Mouse (Mus musculus): Measurements from ENCODE around the gene Rpf2.

Gene Rpf2

GRCm38 (mm10) chr10:40246374-40247165 lies at the start of gene Rpf2:
Gene Rpf2 (minus strand): TSS chr10:40247036.
- peak; percentile 93 for DNase-seq (ENCODE audit: low read depth, low spot score)

GRCm38 (mm10) chr10:40292640-40293039 lies 45.8 kb upstream of the Rpf2 start:
- no peak for DNase-seq (ENCODE audit: low read depth, low spot score)

- DNase-seq (ENCODE audit: low read depth, low spot score): no peak
Observed at GRCm38 (mm10) chr10:40286767-40287166, 39.9 kb upstream of the Rpf2 start.

DNA sequence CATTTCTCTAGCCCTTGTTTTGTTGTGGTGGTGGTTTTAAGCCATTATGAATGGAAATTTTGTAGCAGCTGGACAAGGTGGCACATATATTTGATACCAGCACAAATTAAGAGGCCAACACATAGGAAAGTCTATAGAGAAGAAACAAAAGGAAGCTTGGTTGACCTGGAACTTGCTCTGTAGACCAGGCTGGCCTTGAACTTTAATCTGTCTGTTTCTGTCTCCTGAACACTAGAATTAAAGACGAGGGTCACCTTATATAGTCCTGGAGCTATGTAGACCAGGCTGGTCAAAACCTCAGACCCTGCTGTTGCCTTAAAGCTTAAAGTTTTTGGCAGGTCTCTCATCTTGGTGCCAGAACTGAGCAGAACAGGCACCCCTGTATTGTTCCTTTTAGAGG lies 38.7 kb upstream of the Rpf2 start:
- no peak for DNase-seq (ENCODE audit: low read depth, low spot score)

DNA sequence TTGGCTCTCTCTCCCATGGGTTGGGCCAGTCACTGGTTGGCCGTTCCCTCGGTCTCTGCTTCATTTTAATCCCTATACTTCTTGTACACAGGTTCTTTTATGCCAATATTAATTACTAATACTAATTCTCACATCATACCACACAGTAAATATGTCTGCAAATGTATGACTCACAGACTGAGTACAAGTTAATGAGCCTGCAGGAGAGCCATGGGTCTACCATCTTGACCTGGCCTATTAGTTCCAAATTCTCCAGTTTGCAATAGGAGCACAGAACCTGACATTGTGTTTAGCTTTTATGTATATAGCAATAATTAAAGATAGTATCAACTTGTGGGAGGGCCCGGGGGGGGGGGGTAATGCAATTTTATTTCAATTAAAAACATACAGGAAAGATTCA lies 38.2 kb upstream of the Rpf2 start:
- no peak for DNase-seq (ENCODE audit: low read depth, low spot score)

GRCm38 (mm10) chr10:40284179-40284831 lies 37.5 kb upstream of the Rpf2 start:
- DNase-seq (ENCODE audit: low read depth, low spot score): no peak

DNA sequence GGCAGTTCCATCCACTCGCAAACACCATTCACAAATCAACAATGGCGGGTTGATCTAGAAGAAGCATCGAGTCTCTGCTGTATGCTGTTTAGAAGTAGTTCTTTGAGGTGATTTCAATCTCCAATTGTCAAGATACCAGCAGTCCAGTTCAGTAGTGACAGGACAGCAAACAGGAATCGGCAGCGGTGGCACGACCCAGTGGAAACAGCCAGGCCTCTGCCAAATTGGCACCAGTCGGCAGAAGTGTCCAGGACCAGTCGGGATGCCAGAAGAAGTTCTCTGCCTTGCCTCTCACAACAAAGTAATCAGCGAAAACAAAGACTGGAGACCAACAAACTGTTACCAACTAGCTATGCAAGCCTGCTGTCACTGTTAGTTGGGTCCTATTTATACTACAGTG lies 36.8 kb upstream of the Rpf2 start:
- no peak for DNase-seq (ENCODE audit: low read depth, low spot score)

GRCm38 (mm10) chr10:40281565-40281964 lies 34.7 kb upstream of the Rpf2 start:
- DNase-seq (ENCODE audit: low read depth, low spot score): no peak

DNA sequence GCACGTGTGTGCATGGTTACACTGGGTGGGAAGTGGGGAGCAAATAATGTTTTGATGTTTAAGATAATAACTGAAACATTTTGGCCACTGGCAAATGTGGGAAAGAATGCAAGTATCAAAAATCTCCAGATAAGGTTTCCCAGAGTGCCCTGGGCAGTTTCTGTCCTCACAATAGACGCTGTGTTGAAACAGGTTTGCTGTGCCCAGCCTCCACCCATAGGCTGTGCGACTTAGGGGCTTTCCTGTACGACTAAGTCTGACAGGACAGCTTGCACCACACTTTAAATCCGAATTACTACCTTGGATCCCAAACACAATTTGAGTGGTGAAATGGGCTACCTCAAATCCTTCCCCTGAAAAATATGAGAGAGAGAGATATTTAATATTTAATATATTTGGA lies 31.5 kb upstream of the Rpf2 start:
- no peak for DNase-seq (ENCODE audit: low read depth, low spot score)

DNA sequence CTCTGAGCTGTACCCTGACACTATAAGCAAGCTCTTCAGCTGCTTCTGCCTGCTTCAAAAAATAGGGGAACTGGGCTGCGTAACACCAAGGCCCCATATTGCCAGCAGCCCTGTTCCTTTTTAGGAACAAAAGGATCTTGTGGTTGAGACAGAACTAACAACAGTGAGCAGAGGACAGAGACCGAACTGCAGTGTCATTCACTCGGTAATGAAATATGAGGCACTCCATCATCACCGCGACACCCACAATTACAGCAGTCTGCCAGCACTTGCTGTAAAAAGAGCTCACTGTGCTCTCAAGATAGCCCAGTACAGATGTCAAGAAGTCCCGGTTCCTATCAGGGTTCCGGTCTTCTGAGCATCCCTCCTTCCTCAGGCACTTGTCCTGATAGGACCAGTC lies 29.2 kb upstream of the Rpf2 start:
- peak; percentile 53 for DNase-seq (ENCODE audit: low read depth, low spot score)

GRCm38 (mm10) chr10:40273938-40274337 lies 27.1 kb upstream of the Rpf2 start:
- no peak for DNase-seq (ENCODE audit: low read depth, low spot score)

DNA sequence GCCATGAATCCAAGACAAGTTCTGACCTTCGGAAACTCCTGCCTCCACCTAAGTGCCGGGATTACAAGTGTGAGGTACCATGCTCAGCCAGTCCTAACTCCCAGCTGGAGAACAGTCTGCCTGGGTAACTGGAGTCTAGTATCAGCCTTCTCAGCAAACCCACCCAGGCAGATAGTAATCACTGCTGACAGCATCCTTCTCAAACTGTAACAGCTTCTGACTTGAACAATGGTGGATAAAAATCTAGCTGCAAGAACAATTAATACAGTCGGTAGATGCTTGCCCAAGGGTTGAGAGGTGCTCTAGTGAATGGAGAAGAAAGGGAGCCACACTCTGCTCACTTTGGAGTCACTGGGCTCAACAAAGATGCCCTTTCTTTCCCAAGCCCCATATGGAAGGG lies 24.4 kb upstream of the Rpf2 start:
- no peak for DNase-seq (ENCODE audit: low read depth, low spot score)

DNA sequence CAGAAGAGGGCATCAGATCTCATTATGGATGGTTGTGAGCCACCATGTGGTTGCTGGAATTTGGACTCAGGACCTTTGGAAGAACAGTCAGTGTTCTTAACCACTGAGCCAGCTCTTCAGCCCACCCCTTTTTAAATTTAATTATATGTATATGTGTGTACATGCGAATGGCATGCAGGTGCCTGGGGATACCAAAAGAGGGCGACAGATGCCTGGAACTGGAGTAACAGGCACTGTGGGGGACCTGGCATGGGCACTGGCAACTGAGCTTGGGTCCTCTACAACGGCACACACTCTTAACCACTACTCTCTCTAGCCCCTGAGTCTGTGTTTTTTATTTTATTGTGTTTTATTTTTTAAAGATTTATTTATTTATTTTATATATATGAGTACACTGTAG lies 18.1 kb upstream of the Rpf2 start:
- peak; percentile 24 for DNase-seq (ENCODE audit: low read depth, low spot score)

DNA sequence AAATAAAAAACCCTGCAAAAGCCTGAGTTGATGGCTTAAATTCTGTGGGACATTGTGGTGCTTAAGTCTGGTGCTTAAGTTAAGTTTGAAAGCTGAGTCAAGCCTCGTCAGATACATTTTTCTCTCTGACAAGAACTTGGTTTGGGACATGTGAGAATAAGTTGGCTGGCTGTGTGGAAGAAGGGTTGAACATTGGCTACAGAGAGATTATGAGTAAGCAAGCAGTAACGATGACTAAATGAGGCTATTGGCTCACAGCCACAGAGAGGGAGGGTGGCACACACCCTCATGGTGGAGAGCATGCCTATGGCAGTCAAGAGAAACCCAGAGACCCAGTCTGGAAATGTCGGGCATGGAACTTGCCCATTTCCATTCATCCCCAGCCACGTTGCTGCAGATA lies 16.9 kb upstream of the Rpf2 start:
- DNase-seq (ENCODE audit: low read depth, low spot score): no peak

DNA sequence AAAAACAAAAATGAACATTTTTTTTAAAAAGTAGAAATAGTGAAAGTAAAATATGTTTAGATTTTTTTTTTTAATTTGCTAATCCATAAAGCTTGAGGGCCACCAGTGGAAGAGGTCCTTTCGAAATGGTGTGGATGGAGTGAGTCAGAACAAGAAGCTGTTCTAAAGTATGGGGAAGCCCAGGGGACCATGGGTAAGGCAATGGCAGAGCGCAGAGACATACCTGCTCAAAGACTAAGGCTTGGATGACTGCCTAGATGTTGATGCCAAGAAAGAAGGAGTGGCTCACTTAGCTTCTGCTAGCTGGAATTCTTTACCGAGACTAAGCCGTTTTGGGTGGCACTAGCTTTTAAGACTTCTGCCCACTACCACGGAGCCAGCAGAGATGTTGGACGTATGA lies 15.4 kb upstream of the Rpf2 start:
- no peak for DNase-seq (ENCODE audit: low read depth, low spot score)

DNA sequence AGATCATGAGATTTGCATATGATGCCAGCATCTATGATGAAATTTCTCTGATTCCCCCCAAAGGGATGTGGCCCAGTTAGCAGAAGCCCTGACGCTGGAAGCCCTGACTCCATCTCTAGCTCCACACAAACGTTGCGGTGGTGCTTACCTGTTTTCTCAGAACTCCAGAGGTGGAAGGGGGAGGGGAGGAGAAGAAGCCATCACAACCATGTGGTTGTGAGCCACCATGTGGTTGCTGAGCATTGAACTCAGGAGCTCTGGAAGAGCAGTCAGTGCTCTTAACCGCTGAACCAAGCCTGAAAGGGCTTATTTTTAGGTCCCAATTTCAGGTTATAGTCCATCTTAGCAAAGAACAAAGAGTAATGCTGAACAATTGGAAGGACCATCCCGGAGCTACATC lies 13.5 kb upstream of the Rpf2 start:
- DNase-seq (ENCODE audit: low read depth, low spot score): no peak

DNA sequence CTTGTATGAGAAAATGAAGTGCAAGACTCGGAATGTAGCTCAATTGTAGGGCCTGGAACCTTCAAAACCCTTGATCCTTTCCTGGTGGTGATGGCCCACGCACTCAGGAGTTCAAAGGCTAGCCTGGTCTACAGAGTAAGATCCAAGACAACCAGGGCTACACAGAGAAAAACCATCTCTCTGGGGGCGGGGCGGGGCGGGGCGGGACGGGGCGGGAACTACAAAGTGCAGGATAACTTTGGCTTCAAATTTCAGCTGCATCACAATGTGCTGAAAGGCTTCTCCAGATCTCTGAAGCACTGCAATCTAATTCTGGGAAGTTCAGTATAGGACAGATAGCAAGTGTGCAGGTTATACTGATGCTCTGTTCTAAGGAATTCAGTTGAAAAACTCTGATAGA lies 12.7 kb upstream of the Rpf2 start:
- DNase-seq (ENCODE audit: low read depth, low spot score): no peak

GRCm38 (mm10) chr10:40258976-40259375 lies 12.1 kb upstream of the Rpf2 start:
- DNase-seq (ENCODE audit: low read depth, low spot score): no peak

DNA sequence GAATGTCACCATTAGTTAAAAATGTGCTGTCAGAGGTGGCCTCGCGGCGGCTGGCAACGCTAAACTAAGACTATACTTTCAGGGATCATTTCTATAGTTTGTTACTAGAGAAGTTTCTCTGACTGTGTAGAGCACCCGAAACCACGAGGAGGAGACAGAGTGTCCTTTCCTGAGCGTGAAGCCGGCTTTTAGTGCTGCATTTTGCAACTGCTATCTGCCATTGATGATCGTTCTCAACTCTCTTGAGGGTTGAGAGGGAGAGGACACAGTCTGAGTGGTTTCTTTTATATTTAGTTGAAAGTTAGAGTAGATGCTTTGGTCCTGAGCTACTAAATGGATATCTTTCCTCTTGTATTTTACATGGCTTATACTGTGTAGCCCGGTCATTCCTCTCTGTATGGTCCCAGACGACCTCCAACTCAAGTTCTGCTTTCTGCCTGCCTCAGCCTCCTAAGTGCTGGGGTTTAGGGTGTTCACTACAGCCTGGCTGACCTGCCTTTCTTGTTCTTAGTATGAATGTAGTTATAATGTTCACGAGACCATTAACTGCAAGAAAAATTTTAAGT lies 11.6 kb upstream of the Rpf2 start:
- peak; percentile 95 for DNase-seq (ENCODE audit: low read depth, low spot score)

DNA sequence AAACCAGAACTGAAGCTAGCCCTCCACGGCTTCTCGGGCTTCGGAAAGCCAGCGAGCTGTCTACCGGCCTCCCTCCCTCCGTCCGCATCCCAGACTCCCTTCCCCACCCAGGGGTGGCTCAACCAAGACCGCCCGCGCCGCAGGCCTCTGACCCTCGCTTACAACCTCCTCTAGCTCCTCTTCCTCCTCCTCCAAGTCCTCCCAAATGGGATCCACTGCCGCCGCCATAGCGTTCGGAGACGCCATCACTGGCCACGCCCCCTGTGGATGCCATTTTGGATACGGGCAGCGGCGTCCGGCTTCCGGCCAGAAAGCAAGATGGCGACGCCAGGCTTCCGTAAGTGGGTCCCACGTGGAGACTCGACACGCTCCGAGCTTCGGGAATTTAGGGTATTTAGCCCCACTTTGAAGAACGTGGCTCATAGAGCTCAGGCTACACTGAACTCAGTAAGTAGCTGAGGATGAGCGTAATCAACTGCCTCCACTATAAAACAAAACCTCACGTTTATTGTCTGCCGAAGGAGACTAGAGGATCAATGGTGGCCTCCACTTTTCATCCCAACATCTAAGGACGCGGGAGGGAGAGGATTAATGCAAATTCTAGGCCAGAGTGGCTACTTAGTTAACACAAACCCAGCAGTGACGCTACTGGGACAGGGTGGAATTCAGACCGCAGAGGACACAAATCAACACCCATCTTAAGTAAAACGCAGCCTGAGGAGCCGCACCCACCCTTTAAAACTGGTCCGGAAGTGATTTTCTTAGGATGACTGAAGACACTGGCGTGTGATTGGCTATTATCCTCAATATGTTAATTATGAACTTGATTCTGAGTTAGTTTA lies 10.8 kb upstream of the Rpf2 start, which contains the start of gene Gtf3c6:
Gene Gtf3c6 (minus strand): TSS at position 695 of the 842 bp plus-strand sequence.
- DNase-seq (ENCODE audit: low read depth, low spot score): peak; percentile 97

GRCm38 (mm10) chr10:40256716-40257115 lies 9.9 kb upstream of the Rpf2 start:
- peak; percentile 84 for DNase-seq (ENCODE audit: low read depth, low spot score)

- no peak for DNase-seq (ENCODE audit: low read depth, low spot score)
Observed at GRCm38 (mm10) chr10:40250969-40251368, 4.1 kb upstream of the Rpf2 start.
